Mouse (Mus musculus) MEL (cell line): ENCODE measurements around the gene Klf3. TPM values are rescaled to one million over a fixed set of nuclear protein-coding genes. Genes with fewer than 3 reads are reported as not detected.

Experiments
- DNase-seq: peaks from one replicate; pipeline ENCODE4 v3.0.0; 2011; ENCODE audit warnings: low read depth, low spot score
- H3K27ac ChIP-seq: 2 replicates; pipeline ENCODE4 v1.5.1; 2012; ENCODE audit warnings: low read depth, mild to moderate bottlenecking, control low read depth, low read length, moderate library complexity; ENCODE audit not compliant: control insufficient read depth
- H3K27me3 ChIP-seq, 2 experiments: fragments of 150-350 bp in 1 of 2; sonication (generic) in 1 of 2; 2 replicates each; pipeline ENCODE4 v1.6.1; 2012; ENCODE audit warnings: low read length in 2 of 2, mild to moderate bottlenecking in 2 of 2, improper control_type of control experiment in 1 of 2, moderate library complexity in 1 of 2; ENCODE audit not compliant: insufficient read depth in 2 of 2, control insufficient read depth in 1 of 2
- H3K36me3 ChIP-seq, 2 experiments: 2 replicates each; pipeline ENCODE4 v1.6.1; 2012 to 2014; ENCODE audit warnings: low read length in 2 of 2, improper control_type of control experiment in 1 of 2, inconsistent platforms in 1 of 2, mild to moderate bottlenecking in 1 of 2; ENCODE audit not compliant: insufficient read depth in 2 of 2, control insufficient read depth in 1 of 2
- H3K4me1 ChIP-seq, 2 experiments: fragments of 150-350 bp in 1 of 2; sonication (generic) in 1 of 2; 2 replicates each; pipeline ENCODE4 v1.6.1; 2012; ENCODE audit warnings: low read length in 2 of 2, improper control_type of control experiment in 1 of 2, mild to moderate bottlenecking in 1 of 2; ENCODE audit not compliant: insufficient read depth in 2 of 2, control insufficient read depth in 1 of 2
- H3K4me3 ChIP-seq, 2 experiments: fragments of 150-350 bp in 1 of 2; sonication (generic) in 1 of 2; 2 replicates each; pipeline ENCODE4 v1.5.1; 2012; ENCODE audit warnings: low read depth in 2 of 2, low read length in 2 of 2, mild to moderate bottlenecking in 2 of 2, moderate library complexity in 2 of 2, control low read depth in 1 of 2, improper control_type of control experiment in 1 of 2; ENCODE audit not compliant: control insufficient read depth in 1 of 2, insufficient read depth in 1 of 2
- H3K79me2 ChIP-seq: 2 replicates; pipeline ENCODE4 v1.6.1; 2012; ENCODE audit warnings: mild to moderate bottlenecking, low read length, moderate library complexity; ENCODE audit not compliant: control insufficient read depth, poor library complexity, insufficient read depth
- H3K9ac ChIP-seq: 2 replicates; pipeline ENCODE4 v1.6.1; 2012; ENCODE audit warnings: low read depth, mild to moderate bottlenecking, control low read depth, low read length, moderate library complexity; ENCODE audit not compliant: control insufficient read depth, poor library complexity, severe bottlenecking
- H3K9me3 ChIP-seq: fragments of 150-350 bp; sonication (generic); replicated peaks from 2 replicates; pipeline ENCODE4 v1.6.1; 2012; ENCODE audit warnings: mild to moderate bottlenecking, low read length, improper control_type of control experiment, moderate library complexity; ENCODE audit not compliant: insufficient read depth
- BHLHE40 ChIP-seq: IDR thresholded peaks from 2 replicates; pipeline ENCODE4 v1.6.1; 2012; ENCODE audit warnings: low read depth, mild to moderate bottlenecking, inconsistent platforms, low read length, improper control_type of control experiment, borderline replicate concordance
- CHD2 ChIP-seq: IDR thresholded peaks from 2 replicates; pipeline ENCODE4 v1.6.1; 2011; ENCODE audit warnings: low read length, improper control_type of control experiment
- EP300 ChIP-seq, 2 experiments: IDR thresholded peaks; 2 replicates each; pipeline ENCODE4 v1.6.1; 2011; ENCODE audit warnings: improper control_type of control experiment in 2 of 2, low read length in 2 of 2, low read depth in 1 of 2, mild to moderate bottlenecking in 1 of 2
- ETS1 ChIP-seq: IDR thresholded peaks from 2 replicates; pipeline ENCODE4 v1.6.1; 2012; ENCODE audit warnings: low read depth, mild to moderate bottlenecking, inconsistent platforms, low read length, improper control_type of control experiment, moderate library complexity
- JUND ChIP-seq: IDR thresholded peaks from 2 replicates; pipeline ENCODE4 v1.6.1; 2011; ENCODE audit warnings: low read depth, mild to moderate bottlenecking, improper control_type of control experiment, low read length
- KAT2A ChIP-seq: conservative IDR thresholded peaks from 2 replicates; pipeline ENCODE4 v1.6.1; 2012; ENCODE audit warnings: low read depth, low read length, improper control_type of control experiment, inconsistent platforms
- MAFK ChIP-seq: IDR thresholded peaks from 2 replicates; pipeline ENCODE4 v1.6.1; 2011; ENCODE audit warnings: low read depth, mild to moderate bottlenecking, low read length, improper control_type of control experiment, borderline replicate concordance
- MAX ChIP-seq: IDR thresholded peaks from 2 replicates; pipeline ENCODE4 v1.6.1; 2011; ENCODE audit warnings: low read length, improper control_type of control experiment
- MAZ ChIP-seq: IDR thresholded peaks from 2 replicates; pipeline ENCODE4 v1.6.1; 2012; ENCODE audit warnings: low read depth, mild to moderate bottlenecking, inconsistent platforms, low read length, improper control_type of control experiment
- MXI1 ChIP-seq: IDR thresholded peaks from 2 replicates; pipeline ENCODE4 v1.6.1; 2011; ENCODE audit warnings: mild to moderate bottlenecking, low read depth, low read length, improper control_type of control experiment
- MYB ChIP-seq: IDR thresholded peaks from 2 replicates; pipeline ENCODE4 v1.6.1; 2011; ENCODE audit warnings: mild to moderate bottlenecking, low read depth, low read length, improper control_type of control experiment
- MYC ChIP-seq: IDR thresholded peaks from 2 replicates; pipeline ENCODE4 v1.6.1; 2011; ENCODE audit warnings: low read depth, mild to moderate bottlenecking, low read length, improper control_type of control experiment, moderate library complexity
- NRF1 ChIP-seq: IDR thresholded peaks from 2 replicates; pipeline ENCODE4 v1.6.1; 2014; ENCODE audit warnings: low read depth, mild to moderate bottlenecking, inconsistent platforms, low read length, improper control_type of control experiment, moderate library complexity; ENCODE audit not compliant: poor library complexity, insufficient read depth, severe bottlenecking
- POLR2A ChIP-seq, 2 experiments: IDR thresholded peaks; 2 replicates each; pipeline ENCODE4 v1.6.1; 2011 to 2012; ENCODE audit warnings: low read length in 2 of 2, mild to moderate bottlenecking in 2 of 2, control low read depth in 1 of 2, improper control_type of control experiment in 1 of 2, low read depth in 1 of 2, moderate library complexity in 1 of 2; ENCODE audit not compliant: control insufficient read depth in 1 of 2, insufficient read depth in 1 of 2, poor library complexity in 1 of 2
- POLR2AphosphoS2 ChIP-seq: IDR thresholded peaks from 2 replicates; pipeline ENCODE4 v1.6.1; 2011; ENCODE audit warnings: low read length, improper control_type of control experiment
- TAL1 ChIP-seq: IDR thresholded peaks from 2 replicates; pipeline ENCODE4 v1.6.1; 2012; ENCODE audit warnings: mild to moderate bottlenecking, inconsistent platforms, low read length, moderate library complexity, mixed read lengths
- UBTF ChIP-seq: IDR thresholded peaks from 2 replicates; pipeline ENCODE4 v1.6.1; 2012; ENCODE audit warnings: low read depth, mild to moderate bottlenecking, inconsistent platforms, low read length, improper control_type of control experiment, moderate library complexity, borderline replicate concordance; ENCODE audit not compliant: insufficient read depth
- USF1 ChIP-seq: IDR thresholded peaks from 2 replicates; pipeline ENCODE4 v1.6.1; 2014; ENCODE audit warnings: low read depth, mild to moderate bottlenecking, inconsistent platforms, low read length, improper control_type of control experiment, moderate library complexity
- USF2 ChIP-seq, 2 experiments: IDR thresholded peaks; 2 replicates each; pipeline ENCODE4 v1.6.1; 2011 to 2012; ENCODE audit warnings: improper control_type of control experiment in 2 of 2, low read length in 2 of 2, borderline replicate concordance in 1 of 2, inconsistent platforms in 1 of 2, low read depth in 1 of 2, mild to moderate bottlenecking in 1 of 2; ENCODE audit not compliant: insufficient read depth in 1 of 2
- ZMIZ1 ChIP-seq: IDR thresholded peaks from 2 replicates; pipeline ENCODE4 v1.6.1; 2012; ENCODE audit warnings: low read depth, mild to moderate bottlenecking, inconsistent platforms, low read length, improper control_type of control experiment, moderate library complexity
- ZNF384 ChIP-seq: IDR thresholded peaks from 2 replicates; pipeline ENCODE4 v1.6.1; 2012; ENCODE audit warnings: low read depth, mild to moderate bottlenecking, inconsistent platforms, low read length, improper control_type of control experiment
- polyA plus RNA-seq, 2 experiments: library from polyadenylated mRNA; stranded (reverse) in 1 of 2; unstranded in 1 of 2; fragments of >175 nt in 1 of 2; fragments of >200 nt in 1 of 2; gene quantifications; 2 replicates each; pipeline versions ENCODE4 v1.2.1 to v1.2.4; 2012; ENCODE audit warnings: low replicate concordance in 2 of 2, low read depth in 1 of 2; ENCODE audit not compliant: insufficient read length in 2 of 2, insufficient read depth in 1 of 2, missing spikeins in 1 of 2
- total RNA-seq: library from RNA; depleted of rRNA; stranded (reverse); fragments of 300-350 nt; gene quantifications from 2 replicates; pipeline ENCODE4 v1.2.3, GENCODE M21; 2012

Klf3 gene
- total and polyA plus RNA-seq, 3 experiments, result 7.1 to 72.2 (median 39.7) TPM

DNA sequence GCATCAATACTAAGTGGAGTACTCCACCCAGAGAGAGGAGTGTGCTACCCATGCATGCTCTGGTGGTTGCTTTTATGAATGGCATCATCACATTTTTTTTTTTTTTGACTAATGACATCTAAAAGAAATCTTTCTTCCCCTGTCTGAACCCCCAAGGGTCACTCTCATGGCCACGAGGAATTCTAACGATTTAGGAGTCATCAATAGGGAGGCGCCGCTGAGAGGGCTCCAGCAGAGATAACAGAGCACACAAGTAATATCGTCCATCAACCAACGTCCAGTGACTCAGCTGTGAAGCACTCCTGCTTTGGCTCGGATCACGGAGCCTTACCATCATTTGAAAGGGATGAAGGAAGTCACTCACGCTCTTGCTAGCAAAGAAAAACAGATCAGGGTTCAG, 63.9 kb downstream of the Klf3 start:
- H3K4me3 ChIP-seq, result no peak overlapping the region
- no peak overlapping the region for H3K27ac ChIP-seq
- DNase-seq, result no peak
- TF ChIP-seq MXI1, result no peak
- no peak for TF ChIP-seq ETS1
- TF ChIP-seq, all 39 proteins: peak for 0
- Histone ChIP-seq H3K79me2 (no peaks in the 10 kb centered on the region), H3K27me3 (no peaks in the 10 kb centered on the region), H3K4me1 (peaks cover 0 to 9% of the 10 kb centered on the region in 2 experiments; a peak in 2 of 4 replicates), H3K36me3 (peaks cover 0 to 6% of the 10 kb centered on the region in 2 experiments; a peak in 2 of 4 replicates), H3K9me3 (no peaks in the 10 kb centered on the region), H3K9ac (no peak overlapping the region)

GRCm38 (mm10) chr5:64867551-64867950, 64.4 kb downstream of the Klf3 start:
- Histone ChIP-seq H3K9me3 (no peaks in the 10 kb centered on the region), H3K79me2 (no peaks in the 10 kb centered on the region), H3K27me3 (peaks cover 0 to 3% of the 10 kb centered on the region in 2 experiments; a peak in 1 of 4 replicates), H3K9ac (no peak overlapping the region)
- no peak for DNase-seq
- TF ChIP-seq UBTF, result no peak
- TF ChIP-seq MYB, result no peak
- TF ChIP-seq NRF1, result no peak
- no peak for TF ChIP-seq MYC
- no peak for TF ChIP-seq ZNF384
- no peak for TF ChIP-seq USF2 (IDR thresholded peaks at IDR 0.05; ENCODE audit: borderline replicate concordance in 1 of 2, insufficient read depth in 1 of 2, low read depth in 1 of 2, low read length in 2 of 2)
- TF ChIP-seq KAT2A, result no peak
- no peak for TF ChIP-seq BHLHE40
- TF ChIP-seq POLR2A (IDR thresholded peaks at IDR 0.05; ENCODE audit: control insufficient read depth in 1 of 2, insufficient read depth in 1 of 2, low read depth in 1 of 2, low read length in 2 of 2, poor library complexity in 1 of 2), result no peak
- TF ChIP-seq MAFK, result no peak
- no peak for TF ChIP-seq MAZ
- TF ChIP-seq MXI1, result no peak
- TF ChIP-seq EP300 (IDR thresholded peaks at IDR 0.05; ENCODE audit: low read depth in 1 of 2, low read length in 2 of 2), result no peak
- TF ChIP-seq CHD2, result no peak
- TF ChIP-seq POLR2AphosphoS2, result no peak
- TF ChIP-seq USF1, result no peak
- TF ChIP-seq TAL1, result no peak
- no peak for TF ChIP-seq MAX
- no peak for TF ChIP-seq JUND
- TF ChIP-seq ZMIZ1, result no peak
- TF ChIP-seq, all 39 proteins: peak for 0
- peaks cover 0 to 9% of the 10 kb centered on the region in 2 experiments; a peak in 2 of 4 replicates for H3K4me1 ChIP-seq
- H3K27ac ChIP-seq, result no peak overlapping the region
- H3K36me3 ChIP-seq, result peaks cover 0 to 6% of the 10 kb centered on the region in 2 experiments; a peak in 2 of 4 replicates
- no peak overlapping the region for H3K4me3 ChIP-seq
